Mouse (Mus musculus) activated CD4-positive, CD25-positive, alpha-beta regulatory T cell, adult 4 months (primary cell): ENCODE measurements around the gene Adamts16. TPM values are rescaled to one million over a fixed set of nuclear protein-coding genes. Genes with fewer than 3 reads are reported as not detected.
"Not testable (repeated sequence)": the region's sequence is repeated elsewhere in the genome, so short reads cannot be mapped to it uniquely, and the experiment has no call there.

Experiments
- ATAC-seq: one replicate; pipeline ENCODE4 v1.8.0; 2017
- polyA plus RNA-seq, 2 experiments: library from polyadenylated mRNA; unstranded; fragments of 100-300 nt; shearing (Covaris generic); gene quantifications; one replicate each; pipeline ENCODE4 v1.2.1; 2017

The Adamts16 gene
- polyA plus RNA-seq = under 1 TPM in 1 of 2 experiments, not detected in 1; 0.17 TPM

- ATAC-seq = no peak
Measured at GRCm38 (mm10) chr13:70841421-70841904, at the start of gene Adamts16. Gene Adamts16, minus strand, starts transcription at chr13:70841811.

DNA sequence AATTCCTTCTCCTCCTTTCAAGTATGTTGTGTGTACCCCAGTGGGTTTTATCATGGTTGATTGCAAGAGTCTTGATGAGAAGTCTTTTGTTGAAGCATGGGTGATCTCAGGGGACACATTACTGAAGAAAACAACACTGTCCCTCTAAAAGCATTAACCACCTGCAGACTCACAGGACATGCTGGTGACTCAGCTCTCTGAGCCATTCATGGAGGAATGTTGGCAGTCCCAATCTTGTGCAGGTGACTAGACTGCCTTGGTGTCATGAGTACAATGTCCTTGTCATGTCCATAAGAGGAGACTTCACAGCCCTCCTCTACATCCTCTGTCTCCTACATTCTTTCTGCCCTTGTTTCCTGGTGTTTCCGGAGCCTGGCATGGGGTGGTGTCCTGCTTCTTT is 45.5 kb upstream of the Adamts16 start:
- ATAC-seq = no peak

GRCm38 (mm10) chr13:70885006-70885405 is 43.4 kb upstream of the Adamts16 start:
- ATAC-seq = no peak

GRCm38 (mm10) chr13:70883891-70884890 is 42.6 kb upstream of the Adamts16 start:
- no peak for ATAC-seq

DNA sequence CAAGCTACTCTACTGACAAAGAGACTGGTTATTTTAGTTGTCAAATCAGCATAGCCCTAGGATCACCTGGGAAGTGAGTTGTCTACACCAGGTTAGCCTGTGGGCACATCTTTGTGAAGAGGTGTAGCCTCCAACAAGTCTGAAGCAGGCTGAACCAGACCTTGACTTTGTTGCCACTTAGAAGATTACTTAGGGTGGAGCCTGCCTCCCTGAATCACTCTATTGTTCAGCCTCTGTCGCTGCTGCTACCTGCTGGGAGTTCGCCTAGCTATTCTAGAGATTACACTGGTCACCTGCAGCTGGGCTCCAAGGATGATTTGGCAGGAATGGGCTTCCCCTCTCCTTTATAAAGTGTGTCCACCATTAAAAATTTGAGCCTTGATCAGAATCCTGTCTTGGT is 38.4 kb upstream of the Adamts16 start:
- not testable (repeated sequence) for ATAC-seq

DNA sequence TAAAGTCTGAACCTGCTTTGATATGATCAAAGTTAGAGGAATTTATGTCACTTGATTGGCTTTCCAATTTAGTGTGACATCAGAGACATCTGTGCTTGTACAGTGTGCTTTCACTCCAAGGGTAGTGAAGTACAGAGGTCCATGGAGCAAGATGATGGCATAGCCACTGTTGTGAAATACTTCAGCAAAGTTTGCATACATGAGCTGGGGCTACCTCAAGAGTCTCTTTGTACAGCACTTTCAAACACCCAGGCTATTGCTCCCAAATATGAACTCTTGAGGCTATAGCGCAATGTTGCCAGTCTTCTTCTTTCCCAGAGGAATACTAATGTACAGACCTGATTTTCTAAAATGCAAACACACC is 35.9 kb upstream of the Adamts16 start:
- ATAC-seq = no peak

- ATAC-seq = no peak
Measured at GRCm38 (mm10) chr13:70876648-70877549, 35.3 kb upstream of the Adamts16 start.

DNA sequence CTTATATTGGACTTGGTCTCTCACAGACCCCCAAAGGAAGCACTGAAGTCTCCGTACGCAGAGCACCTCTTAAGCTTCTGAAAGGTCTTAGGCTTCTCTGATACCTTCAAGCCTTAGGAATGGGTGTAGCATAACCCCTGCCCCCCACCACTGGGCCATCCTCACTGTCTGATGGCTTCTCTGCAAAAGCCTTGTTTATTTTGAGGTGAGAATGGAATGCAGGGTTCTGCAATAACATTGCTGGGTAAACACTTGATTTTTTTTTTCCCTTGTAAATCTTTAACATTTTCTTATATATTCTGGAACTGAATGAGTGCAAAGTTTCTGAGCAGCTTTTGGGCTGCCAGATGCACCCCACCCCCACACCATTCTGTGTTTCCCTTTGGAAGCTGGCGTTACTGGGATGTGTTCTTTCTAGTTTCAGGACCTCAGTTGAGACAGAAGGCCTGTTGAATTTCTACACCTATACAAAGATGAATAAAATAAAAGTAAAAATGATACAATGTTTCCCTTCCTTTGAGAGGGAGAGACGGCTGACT is 33.9 kb upstream of the Adamts16 start:
- no peak for ATAC-seq

GRCm38 (mm10) chr13:70874741-70875140 is 33.1 kb upstream of the Adamts16 start:
- ATAC-seq = no peak

DNA sequence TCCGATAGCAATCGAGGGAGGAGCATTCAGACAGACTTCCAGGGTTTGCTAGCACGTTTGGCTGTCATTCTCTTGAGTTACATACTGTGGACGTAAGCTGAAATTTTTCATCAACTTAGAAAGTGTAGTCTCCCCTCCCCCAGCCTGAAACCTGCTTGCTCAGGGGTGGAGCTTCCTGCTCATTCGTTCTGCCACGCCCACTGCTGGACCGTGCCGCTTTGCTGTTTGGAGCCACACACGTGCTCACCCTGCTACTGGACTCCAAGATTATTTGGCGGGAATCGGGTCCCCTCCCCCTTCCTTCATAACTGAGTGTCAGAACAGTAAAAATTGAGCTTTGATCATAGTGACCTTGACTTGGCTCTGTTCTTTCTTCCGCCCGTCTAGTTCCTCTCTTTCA is 32.2 kb upstream of the Adamts16 start:
- not testable (repeated sequence) for ATAC-seq

DNA sequence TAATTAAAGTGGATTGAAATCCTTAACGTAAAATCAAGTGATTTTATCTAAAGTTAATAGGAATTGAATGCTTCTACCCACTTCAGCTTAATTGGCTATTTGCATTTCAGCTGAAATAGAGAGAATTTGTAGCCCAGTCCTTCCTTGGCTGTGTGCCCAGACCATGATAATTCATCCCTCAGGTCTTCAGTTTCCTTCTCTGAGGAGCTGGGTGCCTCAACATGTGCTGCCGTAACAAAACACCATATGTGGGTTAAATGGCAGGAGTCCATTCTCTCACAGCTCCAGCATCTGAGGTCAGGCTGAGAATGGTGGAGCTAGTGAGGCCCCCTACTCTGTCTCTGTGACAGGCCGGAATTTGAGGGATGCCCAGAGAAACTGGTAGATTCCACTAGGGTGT is 29.4 kb upstream of the Adamts16 start:
- no peak for ATAC-seq

DNA sequence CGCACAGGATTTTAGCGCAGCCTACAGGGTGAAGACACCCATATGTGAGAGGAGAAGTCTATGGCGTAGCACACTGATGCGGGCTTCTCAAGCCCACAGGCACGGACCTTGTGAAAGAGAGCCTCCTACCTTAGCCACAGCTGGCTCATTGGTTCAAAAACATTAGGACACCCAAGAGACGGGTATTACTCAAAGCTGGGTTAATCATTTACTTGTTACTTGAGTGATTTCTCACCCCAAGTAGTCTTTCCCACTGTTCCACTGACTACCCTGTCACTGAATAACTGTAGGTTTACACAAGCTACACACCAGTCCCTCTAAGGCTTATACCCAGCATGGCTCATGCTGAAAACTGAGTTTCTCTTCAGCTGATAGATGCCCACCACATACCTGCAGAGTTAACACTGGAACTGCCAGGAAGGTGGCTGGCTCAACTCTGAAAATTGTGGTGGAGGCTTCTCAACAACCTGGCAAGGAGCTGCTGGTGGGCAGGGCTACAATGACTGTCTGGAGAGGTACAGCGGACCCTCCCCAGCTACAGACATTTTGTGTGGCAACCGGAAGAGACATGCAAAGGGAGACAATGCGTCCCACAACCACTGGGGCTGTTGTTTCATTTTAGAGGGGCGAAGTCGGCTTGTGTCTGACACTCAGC is 25.5 kb upstream of the Adamts16 start:
- ATAC-seq = no peak

- ATAC-seq = no peak
Measured at GRCm38 (mm10) chr13:70865867-70866266, 24.3 kb upstream of the Adamts16 start.

GRCm38 (mm10) chr13:70862162-70862908 is 20.7 kb upstream of the Adamts16 start:
- no peak for ATAC-seq

- no peak for ATAC-seq
Measured at GRCm38 (mm10) chr13:70853601-70854000, 12.0 kb upstream of the Adamts16 start.

DNA sequence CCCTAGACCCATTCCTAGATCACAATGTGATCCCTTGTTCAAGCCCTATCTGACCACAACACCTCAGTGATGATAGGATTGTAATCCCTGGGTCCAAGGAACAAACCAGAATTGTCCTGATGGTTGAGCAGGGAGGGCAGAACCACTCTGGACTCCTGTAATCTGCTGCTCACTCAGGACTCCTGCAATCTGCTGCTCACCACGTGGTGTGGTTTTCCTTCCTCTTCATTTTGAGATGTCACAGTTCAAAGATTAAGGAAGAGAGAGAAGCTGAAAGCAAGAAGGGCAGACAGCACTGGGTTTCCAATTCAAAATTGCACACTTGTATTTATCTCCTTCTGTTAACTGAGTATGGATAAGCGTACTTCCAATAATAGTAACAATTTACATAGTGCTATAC is 5.3 kb upstream of the Adamts16 start:
- ATAC-seq = no peak

- ATAC-seq = no peak
Measured at GRCm38 (mm10) chr13:70845526-70845925, 3.9 kb upstream of the Adamts16 start.

DNA sequence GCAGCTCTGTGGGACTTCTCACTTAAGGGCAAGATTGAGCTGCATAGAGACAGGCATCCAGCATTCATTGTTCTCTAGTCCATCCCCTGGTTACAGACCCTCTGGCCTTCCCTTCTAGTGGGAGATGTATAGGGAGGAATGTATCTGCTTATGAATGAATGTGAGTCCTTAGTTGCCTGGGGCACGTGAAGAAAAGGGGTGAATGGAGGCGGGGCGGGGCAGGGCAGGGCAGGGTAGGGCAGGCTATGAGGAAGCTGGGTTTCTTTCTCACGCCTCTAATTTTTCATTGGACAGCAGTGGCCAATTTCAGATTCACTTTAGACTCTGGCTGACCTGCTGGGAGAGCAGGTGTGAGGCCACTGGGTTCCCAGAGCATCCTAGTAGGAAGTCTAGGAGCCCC is 515 bp upstream of the Adamts16 start:
- no peak for ATAC-seq

- ATAC-seq = no peak
Measured at GRCm38 (mm10) chr13:70840161-70840560, 1.4 kb downstream of the Adamts16 start.

- ATAC-seq = no peak
Measured at GRCm38 (mm10) chr13:70837571-70837970, 4.0 kb downstream of the Adamts16 start.

GRCm38 (mm10) chr13:70836246-70836645 is 5.4 kb downstream of the Adamts16 start:
- ATAC-seq = no peak
